Mouse (Mus musculus) embryonic facial prominence, embryonic 10.5 days (tissue): ENCODE measurements around the gene Zbtb22. TPM values are rescaled to one million over a fixed set of nuclear protein-coding genes. Genes with fewer than 3 reads are reported as not detected.
A peak's percentile ranks its signal among the peaks of the same experiment; 100 is the strongest.

Experiments used
- DNase-seq: peaks from one replicate; pipeline ENCODE4 v3.0.0-alpha.2; 2017; ENCODE audit warnings: low spot score
- H3K27ac ChIP-seq: fragments of 300-500 bp; sonication (generic); replicated peaks from 2 replicates; pipeline ENCODE4 v1.5.1; 2016; ENCODE audit warnings: mild to moderate bottlenecking
- H3K27me3 ChIP-seq: fragments of 300-500 bp; sonication (generic); replicated peaks from 2 replicates; pipeline ENCODE4 v1.6.1; 2016; ENCODE audit warnings: low read depth, mild to moderate bottlenecking; ENCODE audit not compliant: poor library complexity, severe bottlenecking
- H3K36me3 ChIP-seq: fragments of 300-500 bp; sonication (generic); replicated peaks from 2 replicates; pipeline ENCODE4 v1.6.1; 2016; ENCODE audit warnings: mild to moderate bottlenecking, moderate library complexity
- H3K4me1 ChIP-seq: fragments of 300-500 bp; sonication (generic); 2 replicates; pipeline ENCODE4 v1.6.1; 2016
- H3K4me3 ChIP-seq: fragments of 300-500 bp; sonication (generic); 2 replicates; pipeline ENCODE4 v1.5.1; 2016; ENCODE audit warnings: mild to moderate bottlenecking, moderate library complexity
- H3K9me3 ChIP-seq: fragments of 300-500 bp; sonication (generic); 2 replicates; pipeline ENCODE4 v1.6.1; 2016; ENCODE audit warnings: mild to moderate bottlenecking
- WGBS: fragments of 180-500 bp; shearing (Covaris S2); methylation state at CpG from one replicate; pipeline ENCODE4 v1.1.7; 2016; 5-methylcytosine and 5-hydroxymethylcytosine counted together
- polyA plus RNA-seq: library from polyadenylated mRNA; unstranded; fragments of >200 nt; fragmentation: Nextera tagmentation; extraction: Ambion mirVana; gene quantifications from 2 replicates; pipeline ENCODE4 v1.2.1, GENCODE M21; 2016

The Zbtb22 gene
- polyA plus RNA-seq, 1 experiment from 2014 or later: 21.1 TPM

DNA sequence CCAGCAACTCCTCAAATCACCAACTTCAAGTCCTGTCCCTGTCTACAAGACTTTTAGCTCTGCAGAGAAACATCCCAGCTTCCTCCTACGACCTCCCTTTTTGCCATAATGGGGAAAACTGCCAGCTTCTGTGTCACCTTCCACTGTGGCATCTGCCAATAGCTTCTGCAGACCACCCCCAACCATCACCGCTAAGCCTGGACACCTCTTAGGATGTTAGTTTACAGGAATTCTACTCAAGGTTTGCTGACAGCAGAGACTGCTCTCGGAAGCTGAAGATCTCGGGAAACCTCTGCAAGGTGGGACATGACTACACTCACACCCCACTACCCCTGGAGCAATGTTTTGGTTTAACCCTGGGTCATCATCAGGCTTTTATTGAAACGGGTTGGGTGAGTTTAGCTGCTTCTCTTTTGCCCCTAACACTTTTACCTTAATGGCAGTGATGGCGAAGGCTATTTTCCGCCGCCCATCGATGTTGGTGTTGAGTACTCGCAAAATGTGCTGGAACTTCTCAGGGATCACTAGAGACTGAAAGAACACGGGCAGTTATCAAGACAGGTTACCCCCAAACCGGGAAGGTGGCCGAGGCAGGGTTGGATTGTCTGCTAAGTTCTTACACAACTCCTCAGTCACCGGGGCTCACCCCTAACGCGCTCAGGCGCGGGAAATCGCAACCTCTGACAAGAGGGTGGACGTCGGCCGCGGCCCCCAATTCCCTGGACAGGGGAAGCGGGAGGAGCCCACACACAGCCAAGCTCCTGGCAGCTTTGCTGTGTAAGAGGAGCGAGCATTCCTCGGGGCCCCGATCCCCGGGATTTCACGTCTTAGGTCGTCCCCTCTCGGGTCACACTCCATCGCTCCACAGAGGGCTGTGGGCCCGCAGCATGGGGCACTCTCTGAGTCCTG is 39.2 kb downstream of the Zbtb22 start:
- peaks cover 65% of the 10 kb centered on the region for H3K36me3 ChIP-seq
- WGBS: under 1% methylated on average over 33 of the region's 33 CpGs
- H3K4me1 ChIP-seq: peaks cover 55% of the 10 kb centered on the region
- no peaks in the 10 kb centered on the region for H3K9me3 ChIP-seq
- DNase-seq: peak; percentile 12
- peak overlapping the region; percentile 95 for H3K27ac ChIP-seq
- peak overlapping the region; percentile 85 for H3K4me3 ChIP-seq
- no peaks in the 10 kb centered on the region for H3K27me3 ChIP-seq

DNA sequence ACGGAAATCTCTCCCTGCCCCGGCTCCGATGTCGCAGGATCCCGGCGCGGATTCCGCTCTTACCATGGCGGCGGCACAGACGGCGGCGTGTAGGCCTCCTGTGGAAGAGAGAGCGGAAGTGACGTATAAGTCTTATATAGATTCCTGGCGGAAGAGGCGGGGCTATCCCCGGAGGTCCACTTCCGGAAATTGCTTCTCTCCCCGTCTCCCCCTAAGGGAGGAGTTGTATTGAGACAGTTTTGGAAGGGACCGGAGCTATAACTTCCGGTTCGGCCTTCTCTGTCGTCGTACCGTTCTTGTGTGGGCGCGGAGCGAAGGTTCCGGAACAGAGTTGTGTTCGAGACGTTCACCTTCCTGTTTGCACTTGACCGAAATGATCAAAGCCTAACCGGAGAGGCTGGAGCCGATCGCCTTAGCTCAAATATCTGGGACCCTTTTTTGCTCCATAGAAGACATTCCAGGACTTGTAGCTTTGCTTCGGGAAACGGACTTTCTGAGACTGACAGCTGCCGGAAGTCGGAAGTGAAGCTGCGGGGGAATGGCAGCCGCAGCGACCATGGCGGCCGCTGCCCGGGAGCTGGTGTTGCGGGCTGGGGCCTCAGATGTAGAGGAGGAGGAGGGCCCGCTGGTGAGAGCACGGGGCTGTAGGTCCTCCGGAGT is 40.0 kb downstream of the Zbtb22 start, which contains the start of the genes Vps52 and Rps18:
TSS of gene Vps52 (plus strand) at position 258 of the 660 bp plus-strand sequence.
TSS of gene Rps18 (minus strand) at position 447 of the 660 bp plus-strand sequence.
- H3K9me3 ChIP-seq: no peaks in the 10 kb centered on the region
- peaks cover 65% of the 10 kb centered on the region for H3K36me3 ChIP-seq
- peaks cover 48% of the 10 kb centered on the region for H3K4me1 ChIP-seq
- no peaks in the 10 kb centered on the region for H3K27me3 ChIP-seq
- H3K4me3 ChIP-seq: peak within 1 kb of the TSS; percentile 85
- peak; percentile 96 for DNase-seq
- peak within 1 kb of the TSS; percentile 95 for H3K27ac ChIP-seq
- WGBS: under 1% methylated on average over 50 of the region's 50 CpGs

DNA sequence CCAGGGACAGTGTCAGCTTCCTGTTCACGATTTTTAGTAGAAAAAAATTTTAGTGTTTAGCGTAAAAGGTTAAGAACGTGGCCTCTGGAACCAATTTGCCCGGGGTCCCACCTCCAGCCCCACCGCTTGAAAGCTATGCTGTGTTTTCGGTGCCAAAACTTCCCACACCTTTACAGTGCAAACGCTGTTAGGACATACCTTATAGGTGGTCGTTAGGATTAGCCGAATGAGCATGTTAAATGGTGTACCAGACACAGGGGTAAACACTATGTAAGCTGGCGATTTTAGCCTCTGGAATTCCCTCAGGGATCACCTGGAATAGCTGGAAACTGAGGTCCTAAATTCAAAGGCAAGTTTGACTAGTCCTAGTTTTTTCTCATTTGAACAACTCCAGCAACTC is 40.6 kb downstream of the Zbtb22 start:
- WGBS: 7% methylated on average over 10 of the region's 10 CpGs
- H3K4me3 ChIP-seq: peak overlapping the region; percentile 85
- no peaks in the 10 kb centered on the region for H3K27me3 ChIP-seq
- DNase-seq: no peak
- H3K4me1 ChIP-seq: peaks cover 41% of the 10 kb centered on the region
- peaks cover 70% of the 10 kb centered on the region for H3K36me3 ChIP-seq
- H3K9me3 ChIP-seq: no peaks in the 10 kb centered on the region
- H3K27ac ChIP-seq: peak overlapping the region; percentile 95

DNA sequence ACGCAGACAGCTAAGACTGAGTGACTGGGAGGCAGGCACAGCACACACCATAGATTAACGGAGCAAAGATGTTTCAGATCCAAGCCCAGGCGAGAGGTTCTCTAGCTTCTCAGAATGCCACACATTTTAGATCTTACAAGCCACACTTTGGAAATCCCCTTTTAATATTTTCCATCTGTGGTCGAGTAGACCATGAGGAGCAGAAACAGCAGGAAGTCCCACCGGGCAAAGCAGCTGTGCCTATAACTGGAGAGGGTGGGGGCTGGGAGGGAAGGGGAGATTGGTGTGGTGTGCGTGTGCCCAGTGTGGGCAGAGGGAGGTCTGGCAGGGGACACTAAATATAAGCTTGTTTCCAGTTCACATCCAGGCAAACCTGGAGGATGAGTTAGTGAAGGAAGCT is 41.8 kb downstream of the Zbtb22 start:
- no peaks in the 10 kb centered on the region for H3K27me3 ChIP-seq
- no peak overlapping the region for H3K27ac ChIP-seq
- 82% methylated on average over 6 of the region's 6 CpGs for WGBS
- H3K36me3 ChIP-seq: peaks cover 71% of the 10 kb centered on the region
- no peaks in the 10 kb centered on the region for H3K9me3 ChIP-seq
- no peak for DNase-seq
- H3K4me3 ChIP-seq: no peak overlapping the region; the same call in 1 of the 2 replicates
- peaks cover 29% of the 10 kb centered on the region for H3K4me1 ChIP-seq

DNA sequence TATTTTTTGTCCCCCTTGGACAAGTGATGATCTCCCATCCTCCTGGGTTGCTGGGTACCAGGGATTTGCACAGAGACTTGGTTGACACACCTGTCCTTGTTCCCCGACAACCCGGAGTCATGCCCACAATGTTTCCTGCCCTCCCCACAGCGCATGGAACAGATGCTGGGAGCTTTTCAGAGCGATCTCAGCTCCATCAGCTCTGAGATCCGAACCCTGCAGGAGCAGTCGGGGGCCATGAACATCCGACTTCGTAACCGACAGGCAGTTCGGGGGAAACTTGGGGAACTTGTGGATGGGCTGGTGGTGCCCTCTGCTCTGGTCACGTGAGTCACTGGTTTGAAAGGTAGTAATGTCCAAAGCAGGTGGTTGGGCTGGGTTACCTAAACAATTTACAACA is 42.7 kb downstream of the Zbtb22 start:
- Histone ChIP-seq H3K9me3 (no peaks in the 10 kb centered on the region), H3K4me3 (no peak overlapping the region), H3K36me3 (peaks cover 71% of the 10 kb centered on the region), H3K4me1 (peaks cover 20% of the 10 kb centered on the region), H3K27me3 (no peaks in the 10 kb centered on the region), H3K27ac (no peak overlapping the region)
- WGBS: 92% methylated on average over 11 of the region's 11 CpGs
- no peak for DNase-seq

DNA sequence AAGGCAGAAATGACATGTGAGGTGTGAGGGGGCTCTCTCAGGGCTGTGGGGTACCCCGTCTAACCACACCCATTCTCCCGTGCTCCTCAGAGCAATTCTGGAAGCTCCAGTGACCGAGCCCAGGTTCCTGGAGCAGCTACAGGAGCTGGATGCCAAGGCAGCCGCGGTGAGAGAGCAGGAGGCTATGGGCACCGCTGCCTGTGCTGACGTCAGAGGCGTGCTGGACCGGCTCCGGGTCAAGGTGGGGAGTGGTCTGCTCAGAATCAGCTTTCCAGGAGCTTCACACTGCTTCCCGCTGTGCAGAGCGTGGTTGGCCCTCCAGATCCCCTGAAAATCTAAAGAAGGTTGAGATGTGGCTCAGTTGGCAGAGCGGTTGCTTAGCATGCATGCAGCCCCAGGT is 43.4 kb downstream of the Zbtb22 start:
- peaks cover 71% of the 10 kb centered on the region for H3K36me3 ChIP-seq
- H3K4me1 ChIP-seq: peaks cover 13% of the 10 kb centered on the region
- H3K27me3 ChIP-seq: no peaks in the 10 kb centered on the region
- H3K27ac ChIP-seq: no peak overlapping the region
- H3K9me3 ChIP-seq: no peaks in the 10 kb centered on the region
- WGBS: 96% methylated on average over 13 of the region's 13 CpGs
- DNase-seq: no peak
- H3K4me3 ChIP-seq: no peak overlapping the region

DNA sequence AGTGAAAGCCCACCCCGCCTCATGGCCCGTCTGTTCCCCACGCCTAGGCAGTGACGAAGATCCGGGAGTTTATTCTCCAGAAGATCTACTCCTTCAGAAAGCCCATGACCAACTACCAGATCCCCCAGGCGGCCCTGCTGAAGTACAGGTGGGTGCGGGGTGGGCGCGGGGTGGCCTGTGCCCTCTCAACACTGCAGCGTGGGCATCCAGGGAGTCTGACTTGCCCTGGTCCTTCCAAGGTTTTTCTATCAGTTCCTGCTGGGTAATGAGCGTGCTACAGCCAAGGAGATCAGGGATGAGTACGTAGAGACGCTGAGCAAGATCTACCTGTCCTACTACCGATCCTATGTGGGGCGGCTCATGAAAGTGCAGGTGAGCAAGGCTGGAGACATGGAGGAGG is 44.2 kb downstream of the Zbtb22 start:
- H3K27ac ChIP-seq: no peak overlapping the region
- H3K27me3 ChIP-seq: no peaks in the 10 kb centered on the region
- peaks cover 7% of the 10 kb centered on the region for H3K4me1 ChIP-seq
- H3K9me3 ChIP-seq: no peaks in the 10 kb centered on the region
- no peak for DNase-seq
- H3K4me3 ChIP-seq: peak overlapping the region; percentile 8; the same call in 1 of the 2 replicates
- peaks cover 68% of the 10 kb centered on the region for H3K36me3 ChIP-seq
- WGBS: 92% methylated on average over 15 of the region's 15 CpGs

DNA sequence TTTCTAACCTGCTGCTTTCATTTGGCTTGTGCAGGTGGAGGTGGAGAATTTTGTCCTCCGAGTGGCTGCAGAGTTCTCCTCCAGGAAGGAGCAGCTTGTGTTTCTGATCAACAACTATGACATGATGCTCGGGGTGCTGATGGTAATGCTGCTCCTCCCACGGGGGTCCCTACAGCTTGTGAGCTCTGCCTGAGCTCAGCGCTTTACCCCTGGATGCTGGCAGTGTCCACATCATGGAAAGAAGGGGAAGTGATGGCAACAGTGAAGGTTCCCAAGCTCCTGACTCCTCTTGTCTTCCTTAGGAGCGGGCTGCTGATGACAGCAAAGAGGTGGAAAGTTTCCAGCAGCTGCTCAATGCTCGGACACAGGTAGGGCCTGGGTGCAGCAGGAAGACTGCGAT is 47.2 kb downstream of the Zbtb22 start:
- Histone ChIP-seq H3K36me3 (peaks cover 86% of the 10 kb centered on the region), H3K9me3 (no peaks in the 10 kb centered on the region), H3K4me3 (0 out of 2 replicates have a peak overlapping the region, but pooled peaks have one; percentile 18), H3K4me1 (no peaks in the 10 kb centered on the region), H3K27ac (no peak overlapping the region), H3K27me3 (no peaks in the 10 kb centered on the region)
- DNase-seq: no peak
- 92% methylated on average over 7 of the region's 7 CpGs for WGBS

DNA sequence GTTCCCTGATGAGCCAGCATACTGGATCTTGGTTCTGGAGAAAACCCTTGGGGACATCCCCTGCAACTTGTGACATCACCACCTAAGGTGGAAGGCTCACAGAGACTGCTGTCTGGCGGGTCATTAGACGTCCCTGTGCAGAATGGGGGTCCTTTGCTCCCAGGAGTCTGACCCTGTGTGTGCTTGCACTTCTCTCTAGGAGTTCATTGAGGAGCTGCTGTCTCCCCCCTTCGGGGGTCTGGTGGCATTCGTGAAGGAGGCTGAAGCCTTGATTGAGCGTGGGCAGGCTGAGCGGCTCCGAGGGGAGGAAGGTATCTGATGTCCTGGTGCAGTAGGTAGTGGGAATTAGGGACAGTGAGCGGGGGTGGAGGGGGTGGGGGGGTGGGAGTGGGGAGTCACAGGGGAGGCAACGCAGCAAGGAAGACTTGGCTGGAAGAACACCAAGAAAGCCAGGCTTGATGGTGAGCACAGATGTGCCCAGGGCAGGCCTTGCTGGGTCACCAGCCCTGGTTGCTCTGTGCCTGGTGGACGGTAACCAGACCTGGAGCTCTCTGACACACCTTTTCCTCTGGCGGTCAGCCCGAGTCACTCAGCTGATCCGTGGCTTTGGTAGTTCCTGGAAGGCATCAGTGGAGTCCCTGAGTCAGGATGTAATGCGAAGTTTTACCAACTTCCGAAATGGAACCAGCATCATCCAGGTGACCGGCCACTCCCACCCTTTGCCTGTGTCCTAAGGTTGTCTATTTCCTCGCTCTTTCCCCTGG is 49.6 kb downstream of the Zbtb22 start:
- Histone ChIP-seq H3K4me3 (no peak overlapping the region), H3K27me3 (no peaks in the 10 kb centered on the region), H3K36me3 (peaks cover 62% of the 10 kb centered on the region), H3K27ac (no peak overlapping the region), H3K4me1 (no peaks in the 10 kb centered on the region), H3K9me3 (0 out of 2 replicates have a peak, but pooled peaks cover 2% of the 10 kb centered on the region)
- WGBS: 91% methylated on average over 17 of the region's 17 CpGs
- no peak for DNase-seq

DNA sequence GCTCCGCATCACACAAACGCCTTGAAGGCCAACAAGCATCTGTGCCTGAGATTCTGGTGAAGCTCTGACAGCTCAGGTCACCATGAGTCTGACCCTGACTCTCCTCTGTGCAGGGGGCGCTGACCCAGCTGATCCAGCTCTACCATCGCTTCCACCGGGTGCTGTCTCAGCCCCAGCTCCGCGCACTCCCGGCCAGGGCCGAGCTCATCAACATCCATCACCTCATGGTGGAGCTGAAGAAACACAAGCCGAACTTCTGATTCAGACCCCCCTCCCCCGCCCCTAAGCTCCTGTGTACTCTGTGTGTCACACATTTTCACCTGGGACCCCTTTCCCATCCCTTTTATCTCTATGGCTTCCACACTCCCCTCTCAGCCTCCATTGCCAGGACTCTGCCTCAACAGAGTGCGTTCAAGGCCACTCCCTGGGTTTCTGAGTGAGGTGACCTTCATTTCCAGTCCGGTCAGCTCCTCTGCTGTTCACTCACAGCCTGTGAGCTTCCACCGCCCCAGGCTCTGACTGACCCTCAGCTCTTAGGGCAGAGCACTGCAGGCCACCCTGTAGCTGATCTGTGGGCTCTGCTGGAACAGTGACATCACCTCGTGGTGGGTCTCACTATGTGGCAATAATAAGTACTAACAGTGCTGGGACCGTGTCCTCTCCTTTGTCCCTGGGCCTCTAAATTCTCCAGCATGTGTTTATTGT is 50.3 kb downstream of the Zbtb22 start:
- no peak for DNase-seq
- no peak overlapping the region for H3K27ac ChIP-seq
- H3K27me3 ChIP-seq: no peaks in the 10 kb centered on the region
- no peak overlapping the region for H3K4me3 ChIP-seq
- no peaks in the 10 kb centered on the region for H3K4me1 ChIP-seq
- 0 out of 2 replicates have a peak, but pooled peaks cover 3% of the 10 kb centered on the region for H3K9me3 ChIP-seq
- WGBS: 87% methylated on average over 16 of the region's 16 CpGs
- peaks cover 54% of the 10 kb centered on the region for H3K36me3 ChIP-seq

DNA sequence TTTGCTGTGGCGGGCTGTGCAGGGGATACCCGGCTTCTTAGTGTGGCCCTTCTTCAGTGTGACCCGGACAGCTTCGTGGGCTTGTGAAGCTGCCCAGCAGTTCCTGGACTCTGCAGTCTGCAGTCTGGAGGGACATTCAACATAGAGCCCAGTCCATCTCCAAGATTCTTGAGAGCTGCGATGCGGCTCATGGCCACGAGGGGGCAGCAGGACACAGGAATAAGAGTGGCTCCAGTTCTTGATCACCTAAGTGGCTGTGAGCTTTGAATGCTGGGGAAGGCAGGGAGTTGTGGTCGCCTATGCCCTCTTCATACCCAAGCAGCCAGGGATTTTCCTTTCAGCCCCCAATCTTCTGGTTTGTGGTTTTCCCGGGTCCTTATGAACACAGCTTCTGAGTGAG is 52.8 kb downstream of the Zbtb22 start:
- Histone ChIP-seq H3K27me3 (no peaks in the 10 kb centered on the region), H3K4me1 (no peaks in the 10 kb centered on the region), H3K9me3 (0 out of 2 replicates have a peak, but pooled peaks cover 3% of the 10 kb centered on the region), H3K27ac (no peak overlapping the region), H3K4me3 (no peak overlapping the region), H3K36me3 (peaks cover 30% of the 10 kb centered on the region)
- peak; percentile 87 for DNase-seq
- 4% methylated on average over 9 of the region's 9 CpGs for WGBS
